Mouse (Mus musculus) left cerebral cortex, postnatal 25 days (tissue): ENCODE measurements around the gene Fbxo17. TPM values are rescaled to one million over a fixed set of nuclear protein-coding genes. Genes with fewer than 3 reads are reported as not detected.

Experiments used
- DNase-seq, 2 experiments: peaks; one replicate each; pipeline ENCODE4 v3.0.0; 2022; ENCODE audit warnings: low spot score in 2 of 2, mixed read lengths in 1 of 2
- intact Hi-C: fragments of 180-260 bp; cut with DNase I; formaldehyde crosslinking; loops from one replicate; pipeline ENCODE4 v1.15.1; 2025
- total RNA-seq, 2 experiments: library from RNA; stranded (reverse); gene quantifications; 2 replicates each; pipeline ENCODE4 v1.2.3; 2021

The Fbxo17 gene
- total RNA-seq, 2 experiments from 2014 or later: 0.76 to 1.3 TPM

DNA sequence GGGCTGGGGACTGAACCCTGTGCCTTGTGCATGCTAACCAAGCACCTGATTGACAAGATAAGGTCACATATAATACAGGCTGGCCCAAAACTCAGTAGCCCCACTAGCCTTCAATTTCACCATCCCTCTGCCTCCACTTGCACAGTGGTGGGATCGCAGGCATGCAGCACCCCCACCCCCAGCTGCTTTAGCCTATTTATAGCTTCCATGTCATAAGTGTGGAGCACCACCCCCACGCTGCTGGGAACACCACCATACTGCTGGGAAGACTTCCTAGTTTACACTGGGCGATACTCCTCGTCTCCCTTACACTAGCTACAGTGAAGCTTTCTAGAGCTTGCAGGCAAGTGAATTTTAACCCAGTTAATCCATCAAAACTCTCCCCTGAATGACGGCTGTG, 1.9 kb upstream of the Fbxo17 start:
- DNase-seq: peak; percentile 31 to 86
- intact Hi-C loops: no loop called here

DNA sequence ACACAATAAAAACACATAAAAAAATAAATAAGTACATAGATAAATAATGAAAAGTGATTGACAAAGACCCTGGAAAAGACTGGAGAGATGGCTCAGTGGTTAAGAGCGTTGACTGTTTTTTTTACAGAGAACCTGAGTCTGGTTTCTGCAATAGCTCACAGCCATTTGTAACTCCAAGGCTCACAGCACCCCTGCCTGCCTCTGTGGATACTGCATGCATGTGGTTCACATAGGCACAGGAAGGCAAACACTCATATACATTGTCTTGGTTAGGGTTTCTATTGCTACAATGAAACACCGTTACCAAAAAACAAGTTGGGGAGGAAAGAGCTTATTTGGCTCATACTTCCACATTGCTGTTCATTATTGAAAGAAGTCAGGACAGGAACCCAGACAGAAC, 1.0 kb upstream of the Fbxo17 start:
- intact Hi-C loops: no loop called here
- DNase-seq: no peak

GRCm38 (mm10) chr7:28717726-28718125, 1.1 kb downstream of the Fbxo17 start:
- intact Hi-C loops: no loop called here
- DNase-seq: no peak

- intact Hi-C loops: no loop called here
Measured at GRCm38 (mm10) chr7:28719159-28719558, 2.6 kb downstream of the Fbxo17 start.

GRCm38 (mm10) chr7:28719650-28720049, 3.0 kb downstream of the Fbxo17 start:
- no peak for DNase-seq
- intact Hi-C loops: no loop called here

More at GRCm38 (mm10) chr7:28719159-28719558, 2.6 kb downstream of the Fbxo17 start:
- DNase-seq: no peak

DNA sequence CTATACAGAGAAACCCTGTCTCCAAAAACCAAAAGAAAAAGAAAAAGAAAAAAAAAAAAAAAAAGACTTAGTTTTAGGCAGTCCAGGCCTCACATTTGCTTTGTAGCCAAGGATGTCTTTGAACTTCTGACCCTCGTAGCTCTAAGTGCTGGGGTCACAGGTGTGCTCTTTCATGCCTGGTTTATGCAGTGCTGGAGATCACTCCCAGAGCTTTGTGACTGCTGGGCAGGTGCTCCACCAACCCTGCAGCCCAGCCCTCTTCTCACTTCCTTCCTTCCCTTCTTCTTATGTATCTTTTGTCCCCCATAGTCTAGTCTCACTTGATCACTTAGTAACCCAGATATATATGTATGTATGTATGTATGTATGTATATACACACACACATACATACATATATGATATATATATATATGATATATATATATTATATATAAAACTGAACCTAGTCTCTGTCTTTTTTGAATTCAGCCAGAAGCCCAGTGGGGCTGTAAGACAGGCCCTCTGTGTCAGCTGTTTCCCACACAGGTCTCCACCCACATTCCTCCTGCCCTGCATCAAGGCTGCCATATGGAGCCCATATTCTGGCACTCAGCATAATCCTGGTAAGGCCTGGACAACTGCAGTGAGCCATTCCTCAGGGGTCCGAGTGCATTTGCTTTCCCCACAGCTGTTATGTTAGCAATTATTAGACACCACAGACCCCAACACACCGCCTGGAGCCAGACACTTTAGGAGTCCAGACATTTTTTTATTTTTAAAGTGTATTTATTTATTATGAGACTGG, 4.3 kb downstream of the Fbxo17 start:
- intact Hi-C loops: no loop called here

DNA sequence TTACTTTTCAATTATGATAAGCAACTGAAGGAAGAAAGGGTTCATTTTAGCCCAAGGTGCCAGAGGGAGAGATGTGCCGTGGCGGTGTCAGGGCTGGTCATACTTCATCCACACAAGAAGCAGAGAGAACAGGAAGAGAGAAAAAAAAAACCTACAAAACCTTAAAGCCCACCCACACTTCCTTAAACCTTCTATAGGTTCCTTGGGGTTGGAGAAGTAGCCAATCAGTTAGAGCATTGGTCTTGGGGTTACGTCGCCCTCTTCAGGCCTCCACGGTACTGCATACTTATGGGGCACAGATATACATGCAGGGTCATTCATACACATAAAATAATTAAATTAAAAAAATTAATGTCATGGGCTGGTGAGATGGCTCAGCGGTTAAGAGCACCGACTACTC, 5.5 kb downstream of the Fbxo17 start:
- intact Hi-C loops: no loop called here
- no peak for DNase-seq

More for the DNA sequence above, 4.3 kb downstream of the Fbxo17 start:
- no peak for DNase-seq

DNA sequence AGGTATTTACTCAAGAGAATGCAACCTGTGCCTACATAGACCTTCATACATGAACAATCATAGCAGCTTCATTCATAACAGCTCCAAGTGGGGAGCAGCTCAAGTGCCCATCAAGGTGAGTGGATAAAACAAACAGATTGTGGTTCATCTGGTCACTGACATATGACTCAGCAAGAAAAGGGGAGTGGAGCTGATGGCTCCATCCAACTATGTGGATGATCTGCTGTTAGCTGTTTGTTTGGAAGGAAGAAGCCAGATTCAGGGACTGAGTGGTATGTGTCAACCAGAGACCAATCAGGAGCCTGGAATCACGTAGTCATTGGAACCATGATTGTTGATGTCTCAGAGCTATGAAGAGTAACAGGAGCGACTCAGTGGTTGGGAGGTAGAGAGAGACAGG, 8.0 kb downstream of the Fbxo17 start:
- no peak for DNase-seq
- intact Hi-C loops: no loop called here

GRCm38 (mm10) chr7:28726600-28726999, 10.0 kb downstream of the Fbxo17 start:
- intact Hi-C loops: loop anchor here (1.0 to 2.0 kb wide), 2 partner anchors 124 to 290 kb away; partner anchors contain the start of gene Gmfg
- DNase-seq: peak; percentile 82 to 89

GRCm38 (mm10) chr7:28727649-28728340, 11.2 kb downstream of the Fbxo17 start:
- intact Hi-C loops: loop anchor here (2.0 kb wide), 1 partner anchor 291 kb away; the partner anchor contains the start of gene Gmfg
- peak; percentile 51 to 74 for DNase-seq

GRCm38 (mm10) chr7:28732341-28733142, 15.9 kb downstream of the Fbxo17 start:
- DNase-seq: peak in 1 of 2 experiments; percentile 17
- intact Hi-C loops: no loop called here

DNA sequence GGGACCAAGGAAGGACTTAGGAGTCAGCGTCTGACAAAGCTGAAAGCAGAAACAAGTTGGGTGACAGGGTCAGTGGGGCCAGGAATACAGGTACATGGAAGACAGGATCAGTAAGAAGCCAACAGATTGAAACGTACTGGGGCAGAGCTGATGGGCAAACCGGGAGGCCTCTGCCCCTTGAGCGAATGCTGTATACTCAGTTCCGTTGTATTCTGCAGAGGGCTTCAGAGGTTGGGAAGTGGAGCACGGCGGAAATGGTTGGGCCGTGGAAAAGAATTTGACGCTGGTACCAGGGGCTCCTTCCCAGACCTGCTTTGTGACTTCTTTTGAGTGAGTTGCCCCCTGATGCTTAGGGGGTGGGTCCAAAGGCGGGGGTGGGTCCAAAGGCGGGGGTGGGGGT, 16.6 kb downstream of the Fbxo17 start:
- intact Hi-C loops: no loop called here
- no peak for DNase-seq

DNA sequence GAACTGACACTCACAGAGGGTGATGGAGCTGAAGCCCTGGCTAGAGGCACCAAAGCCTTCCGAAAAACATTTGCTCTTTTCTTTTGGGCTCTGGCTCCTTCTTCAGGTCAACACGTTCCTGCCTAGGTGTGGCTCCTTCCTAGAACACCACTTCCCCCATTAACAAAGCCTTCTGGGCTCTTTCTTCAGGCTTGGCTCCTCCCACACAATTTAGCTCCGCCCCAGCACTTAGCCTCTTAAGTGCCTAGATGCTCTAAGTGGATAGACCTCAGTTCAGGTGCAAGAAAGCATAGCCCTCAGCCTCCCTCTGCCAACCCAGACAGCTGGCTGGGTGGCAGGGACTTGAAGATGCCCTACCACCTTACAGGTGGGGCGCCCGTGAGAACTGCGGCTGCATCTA, 19.1 kb downstream of the Fbxo17 start:
- intact Hi-C loops: no loop called here
- no peak for DNase-seq

GRCm38 (mm10) chr7:28739829-28740228, 23.2 kb downstream of the Fbxo17 start:
- intact Hi-C loops: no loop called here
- DNase-seq: no peak

DNA sequence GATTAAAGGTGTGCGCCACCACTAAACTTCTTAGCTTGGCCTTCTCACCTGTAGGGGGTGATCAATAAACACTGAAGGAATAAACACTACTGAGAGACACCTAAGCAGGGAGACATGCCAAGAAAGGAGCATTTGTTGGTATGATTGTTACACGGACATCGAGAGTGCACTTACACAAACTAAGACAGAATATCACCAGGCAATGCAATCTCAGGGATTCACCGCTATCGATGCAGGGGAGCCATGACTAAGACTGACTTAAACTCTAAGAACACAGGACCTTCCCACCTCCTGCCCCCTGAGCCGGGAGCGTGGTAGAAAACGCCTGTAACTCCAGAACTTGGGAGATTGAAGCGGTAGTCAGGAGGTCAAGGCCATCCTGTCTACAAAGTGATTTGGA, 24.3 kb downstream of the Fbxo17 start:
- no peak for DNase-seq
- intact Hi-C loops: no loop called here

- DNase-seq: no peak
- intact Hi-C loops: no loop called here
Measured at GRCm38 (mm10) chr7:28741368-28741708, 24.7 kb downstream of the Fbxo17 start.

DNA sequence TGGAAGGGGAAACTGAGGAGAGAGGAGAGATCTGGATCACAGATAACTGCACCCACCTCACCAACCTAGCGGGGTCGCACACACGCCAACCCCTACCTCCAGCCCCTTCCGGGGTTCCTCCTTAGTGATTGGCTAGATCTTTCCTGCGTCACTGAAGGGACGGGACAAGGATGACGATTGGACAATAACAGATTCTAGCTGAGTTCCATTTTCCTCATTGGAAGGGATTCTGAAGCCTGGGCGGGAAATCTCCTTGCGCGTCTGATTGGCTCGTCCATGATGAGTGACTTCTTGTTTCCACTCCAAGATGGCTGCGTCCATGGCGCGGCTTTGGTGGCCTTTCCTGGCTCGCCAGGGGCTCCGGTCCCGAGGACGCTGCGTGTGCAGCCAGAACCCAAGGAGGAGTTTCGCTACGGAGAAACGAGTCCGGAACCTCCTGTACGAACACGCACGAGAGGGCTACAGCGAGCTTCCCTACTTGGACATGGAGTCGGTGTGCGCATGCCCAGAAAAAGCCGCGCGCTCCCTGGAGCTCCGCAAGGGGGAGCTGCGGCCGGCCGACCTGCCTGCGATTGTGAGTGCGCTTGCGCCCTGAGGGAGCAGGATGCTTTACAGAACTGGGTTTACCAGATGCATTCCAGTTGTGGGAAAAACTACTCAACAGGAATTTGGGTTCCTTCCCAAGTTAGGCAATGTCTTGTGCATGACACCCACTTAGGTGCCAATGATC, 25.3 kb downstream of the Fbxo17 start, which contains the start of the genes Mrps12 and Sars2:
Gene Mrps12, minus strand, starts transcription at position 112 of the 730 bp plus-strand sequence.
Gene Sars2, plus strand, starts transcription at position 284 of the 730 bp plus-strand sequence.
- intact Hi-C loops: loop anchor here (2.0 kb wide), 1 partner anchor 21 kb away; no protein-coding TSS in a partner anchor
- peak; percentile 98 to 99 for DNase-seq

- DNase-seq: no peak
- intact Hi-C loops: no loop called here
Measured at GRCm38 (mm10) chr7:28749935-28750334, 33.3 kb downstream of the Fbxo17 start.

DNA sequence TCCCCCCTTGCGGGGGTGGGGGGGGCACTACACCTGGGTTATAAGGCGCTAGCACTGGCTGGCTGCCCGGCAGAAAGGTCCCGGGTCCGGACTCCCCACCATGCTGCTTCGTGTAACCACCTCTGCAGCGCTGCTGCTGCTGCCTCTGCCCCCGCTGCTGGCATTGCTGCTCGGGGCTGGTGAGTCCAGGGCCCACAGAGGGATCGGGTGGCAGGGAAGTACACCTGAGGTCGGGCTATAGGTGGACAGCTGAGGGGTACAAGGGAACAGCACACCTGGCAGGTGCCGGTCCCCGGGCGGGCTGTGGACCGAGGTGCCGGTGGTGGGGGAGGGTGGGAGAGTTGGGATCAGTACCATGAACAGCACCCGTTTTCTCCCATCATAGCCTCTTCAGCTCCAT, 39.5 kb downstream of the Fbxo17 start, which contains the start of gene Ccer2:
Gene Ccer2, plus strand, starts transcription at position 96 of the 400 bp plus-strand sequence.
- intact Hi-C loops: no loop called here
- no peak for DNase-seq
